8 mouse cellular contexts compared by ENCODE assay signal in the genomic region with DNA sequence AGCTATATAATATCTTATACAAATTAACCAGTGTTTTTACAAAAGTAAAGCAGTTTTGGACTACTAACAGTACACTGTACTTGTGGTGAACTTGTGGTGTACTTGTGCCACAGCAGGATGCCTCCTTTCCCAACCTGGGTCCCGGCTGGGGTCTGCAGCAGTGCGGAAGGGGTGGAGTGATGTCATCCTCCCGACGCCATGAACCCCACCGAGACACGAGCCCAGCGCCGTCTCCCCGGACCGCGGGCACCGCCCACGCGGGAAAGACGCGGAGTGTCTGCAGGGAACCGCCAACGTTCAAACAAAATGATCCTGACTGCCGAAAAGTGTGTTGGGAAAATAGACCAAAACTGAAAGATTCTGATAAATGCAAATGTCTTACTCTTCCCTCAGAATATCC.
DNase-seq lines count a peak whose midpoint lies in the region; ATAC-seq and TF ChIP-seq lines count a peak whose summit lies in the region.
"Not testable (repeated sequence)": the region's sequence is repeated elsewhere in the genome, so short reads cannot be mapped to it uniquely, and the experiment has no call there.

No protein-coding gene starts in this region.

- H3K4me1 ChIP-seq in embryonic facial prominence, embryonic 10.5 days; hindbrain, postnatal 0 days (ENCODE audit: insufficient read depth, low read length): not testable (repeated sequence)

- H3K9ac ChIP-seq in hindbrain, postnatal 0 days (replicated peaks; ENCODE audit: low read length) = not testable (repeated sequence)

- H3K27ac ChIP-seq in embryonic facial prominence, embryonic 10.5 days (replicated peaks); hindbrain, postnatal 0 days: not testable (repeated sequence)

- intact Hi-C loops in gastrocnemius, postnatal 14 days (cut with DNase I; ENCODE audit: low total_unique reads); left cerebral cortex, postnatal 4 days (cut with DNase I): not testable (repeated sequence)

- TF ChIP-seq CTCF in hindbrain, postnatal 0 days (IDR thresholded peaks at IDR 0.05; ENCODE audit: low read depth) = not testable (repeated sequence)

- peak overlapping the region; percentile 23; the same call in 1 of the 2 replicates for H3K4me3 ChIP-seq in embryonic facial prominence, embryonic 10.5 days
- peak overlapping the region; percentile 30 for H3K4me3 ChIP-seq in hindbrain, postnatal 0 days (ENCODE audit: low read length)

- peak overlapping the region; percentile 37 for H3K4me2 ChIP-seq in hindbrain, postnatal 0 days (ENCODE audit: low read depth, low read length)

- peaks cover 15% of the 10 kb centered on the region for H3K27me3 ChIP-seq in embryonic facial prominence, embryonic 10.5 days (replicated peaks; ENCODE audit: low read depth, poor library complexity, severe bottlenecking)
- not testable (repeated sequence) for H3K27me3 ChIP-seq in hindbrain, postnatal 0 days (ENCODE audit: insufficient read depth, low read length)

- ATAC-seq in hindbrain, postnatal 0 days = 0 out of 2 replicates have a peak, but pooled peaks have one; percentile 30

- not testable (repeated sequence) for H3K36me3 ChIP-seq in embryonic facial prominence, embryonic 10.5 days (replicated peaks); hindbrain, postnatal 0 days (ENCODE audit: insufficient read depth, low read length)

- not testable (repeated sequence) for H3K9me3 ChIP-seq in embryonic facial prominence, embryonic 10.5 days; hindbrain, postnatal 0 days (ENCODE audit: low read length)

- peak; percentile 27 for DNase-seq in adrenal gland, postnatal 25 days
- peak; percentile 26 for DNase-seq in embryonic facial prominence, embryonic 10.5 days (ENCODE audit: low spot score)
- peak; percentile 10 for DNase-seq in gastrocnemius, postnatal 14 days
- peak; percentile 59 for DNase-seq in hindbrain, postnatal 0 days (ENCODE audit: low spot score)
- peak; percentile 65 for DNase-seq in left cerebral cortex, postnatal 4 days
- peak; percentile 14 for DNase-seq in mesoderm, embryonic 11.5 days (ENCODE audit: low read depth, low spot score)
- DNase-seq in right cerebral cortex, postnatal 10 days (ENCODE audit: low spot score in 2 of 2) = peak; percentile 74 to 75
- DNase-seq in urinary bladder, postnatal 14 days (ENCODE audit: low spot score) = peak; percentile 31

- 32% methylated on average over 19 of the region's 19 CpGs for WGBS in embryonic facial prominence, embryonic 10.5 days
- 42% methylated on average over 19 of the region's 19 CpGs for WGBS in hindbrain, postnatal 0 days

Comparison
In these comparisons a context has a peak if more than half of its experiments do, and no peak if none do; other contexts are left out.
1. DNase-seq: peak in every context shown above with its lines; median percentile 74 in right cerebral cortex, postnatal 10 days; 65 in left cerebral cortex, postnatal 4 days; 59 in hindbrain, postnatal 0 days; 31 in urinary bladder, postnatal 14 days; 27 in adrenal gland, postnatal 25 days; 26 in embryonic facial prominence, embryonic 10.5 days; 14 in mesoderm, embryonic 11.5 days; 10 in gastrocnemius, postnatal 14 days.